Mouse (Mus musculus): ENCODE results near the gene Thtpa.

DNA sequence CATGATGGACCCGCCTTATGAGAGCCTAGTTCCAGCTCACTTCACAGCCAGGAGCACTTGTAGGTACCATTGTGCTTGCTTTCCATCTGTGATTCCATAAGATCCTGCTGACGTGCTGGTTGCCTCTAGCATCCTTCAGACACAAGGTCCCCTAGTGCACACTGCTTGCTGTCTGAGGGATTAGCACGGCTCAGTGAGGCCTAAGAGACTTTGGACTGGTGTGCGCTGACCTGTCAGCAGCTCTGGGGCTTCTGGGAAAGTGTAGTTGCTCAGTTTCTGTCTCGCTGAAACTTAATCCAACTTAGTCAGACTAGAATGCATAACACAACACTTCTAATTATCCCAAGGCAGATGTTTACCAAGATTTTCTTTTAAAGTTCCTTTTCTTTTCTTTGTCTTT, 34.7 kb upstream of the Thtpa start:
- TF ChIP-seq CTCF (IDR thresholded peaks at IDR 0.05; ENCODE audit: low read depth, low read length) (no peak), POLR2A (IDR thresholded peaks at IDR 0.05; ENCODE audit: borderline replicate concordance, low read depth, low read length) (no peak)
